23 mouse cellular contexts compared by ENCODE assay signal in the genomic region with DNA sequence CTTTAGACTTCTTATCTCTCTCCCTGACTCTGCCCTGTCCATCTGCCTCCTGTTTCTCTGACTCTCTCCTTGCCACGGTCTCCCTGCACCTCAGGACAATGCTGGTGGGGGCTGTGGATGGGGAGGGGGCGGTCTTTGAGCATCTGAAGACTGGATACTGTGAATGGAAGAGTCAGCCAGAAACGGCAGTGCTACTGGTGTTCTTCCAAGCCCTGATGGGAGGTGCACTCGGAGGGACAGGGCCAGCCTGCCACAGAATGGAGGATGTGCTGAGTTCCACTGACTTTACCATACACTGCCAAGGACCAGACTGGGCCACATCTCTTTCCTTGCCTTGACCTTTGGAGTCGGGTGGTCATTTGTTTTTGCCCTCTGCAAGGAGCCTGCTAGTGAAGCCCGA. TPM values are rescaled to one million over a fixed set of nuclear protein-coding genes. Genes with fewer than 3 reads are reported as not detected.
"Had no signal": no experiment of that assay in that cellular context is flagged by ENCODE, and none has a peak within 500 bp of the region (broad histone marks: within the 10 kb centered on the region; RNA-seq: fewer than 3 reads in every experiment).

No protein-coding gene starts in this region.

- H3K4me2 ChIP-seq: intestine, embryonic 15.5 days; kidney, embryonic 15.5 days; liver, embryonic 12.5 days; liver, embryonic 15.5 days; lung, embryonic 15.5 days; midbrain, embryonic 12.5 days; neural tube, embryonic 12.5 days; neural tube, embryonic 15.5 days had no signal

- DNase-seq: kidney, postnatal 10 days; kidney, postnatal 4 days; left cerebral cortex, postnatal 4 days; lung, adult 18-20 months; lung, postnatal 10 days; lung, postnatal 36 days; right cerebral cortex, adult 18-20 months; right cerebral cortex, postnatal 14 days; right cerebral cortex, postnatal 4 days; thymus, adult 2 months; thymus, postnatal 14 days; thymus, postnatal 4 days had no signal

- ATAC-seq: intestine, embryonic 15.5 days; liver, embryonic 12.5 days had no signal

- H3K27me3 ChIP-seq: intestine, embryonic 15.5 days; kidney, embryonic 15.5 days; liver, embryonic 12.5 days; liver, embryonic 15.5 days; lung, embryonic 15.5 days; megakaryocyte, embryonic 14.5 days; midbrain, embryonic 12.5 days; neural tube, embryonic 12.5 days; neural tube, embryonic 15.5 days had no signal

- H3K9ac ChIP-seq: intestine, embryonic 15.5 days; kidney, embryonic 15.5 days; liver, embryonic 12.5 days; liver, embryonic 15.5 days; lung, embryonic 15.5 days; midbrain, embryonic 12.5 days; neural tube, embryonic 12.5 days; neural tube, embryonic 15.5 days had no signal

- H3K27ac ChIP-seq: intestine, embryonic 15.5 days; kidney, embryonic 15.5 days; liver, embryonic 12.5 days; liver, embryonic 15.5 days; lung, embryonic 15.5 days; midbrain, embryonic 12.5 days; neural tube, embryonic 12.5 days; neural tube, embryonic 15.5 days; stomach, postnatal 0 days had no signal

- H3K36me3 ChIP-seq: intestine, embryonic 15.5 days; kidney, embryonic 15.5 days; liver, embryonic 12.5 days; liver, embryonic 15.5 days; lung, embryonic 15.5 days; midbrain, embryonic 12.5 days; neural tube, embryonic 12.5 days; neural tube, embryonic 15.5 days had no signal

- H3K4me1 ChIP-seq: liver, embryonic 12.5 days; liver, embryonic 15.5 days; lung, embryonic 15.5 days; megakaryocyte, embryonic 14.5 days; midbrain, embryonic 12.5 days; neural tube, embryonic 12.5 days had no signal

- H3K9me3 ChIP-seq: intestine, embryonic 15.5 days; liver, embryonic 12.5 days; liver, embryonic 15.5 days; lung, embryonic 15.5 days; megakaryocyte, embryonic 14.5 days; neural tube, embryonic 12.5 days; neural tube, embryonic 15.5 days had no signal

- H3K4me3 ChIP-seq: intestine, embryonic 15.5 days; kidney, embryonic 15.5 days; liver, embryonic 12.5 days; liver, embryonic 15.5 days; lung, embryonic 15.5 days; megakaryocyte, embryonic 14.5 days; midbrain, embryonic 12.5 days; neural tube, embryonic 12.5 days; neural tube, embryonic 15.5 days had no signal

RNA-seq across cellular contexts. Expression of a gene that starts 27.8 kb away (rescaled TPM):
- polyA plus RNA-seq: kidney, embryonic 15.5 days; liver, embryonic 12.5 days; liver, embryonic 15.5 days; lung, embryonic 15.5 days; stomach, embryonic 14.5 days; stomach, postnatal 0 days; thymus, adult 2 months had no signal

RNA-seq across cellular contexts. Expression of a gene that starts 41.0 kb away (rescaled TPM):
- polyA plus RNA-seq: liver, embryonic 12.5 days; liver, embryonic 15.5 days; thymus, adult 2 months had no signal
